Mouse (Mus musculus): ENCODE data around the gene Olfr325. TPM values are rescaled to one million over a fixed set of nuclear protein-coding genes. Genes with fewer than 3 reads are reported as not detected.

Olfr325 gene
- total RNA-seq, 4 experiments from 2014 or later = not detected

Other genes starting within 250 kb of the Olfr325 start
- 10 to 100 TPM; 44.3 to 65.6 (median 54.7) TPM for gene Zfp672, start 247.4 kb upstream of the Olfr325 start, total RNA-seq (2022)
- gene Sh3bp5l, start 247.0 kb upstream of the Olfr325 start, total RNA-seq (2022) = 10 to 100 TPM; 53.5 to 58.2 (median 55.9) TPM
- gene Lypd8, start 198.7 kb upstream of the Olfr325 start, total RNA-seq (2022) = not detected
- gene 1810065E05Rik, start 156.6 kb upstream of the Olfr325 start, total RNA-seq (2022) = not detected
- not detected for gene Gm12253, start 145.2 kb upstream of the Olfr325 start, total RNA-seq (2022)
- gene Lypd9, start 124.8 kb upstream of the Olfr325 start, total RNA-seq (2022) = not detected
- gene Olfr30, start 115.5 kb upstream of the Olfr325 start, total RNA-seq (2022) = not detected
- gene Olfr332, start 85.2 kb upstream of the Olfr325 start, total RNA-seq (2022) = not detected
- not detected for gene Olfr331, start 75.2 kb upstream of the Olfr325 start, total RNA-seq (2022)
- 1 to 10 TPM in 3 of 4 experiments, under 1 TPM in 1; 0.49 to 1.8 (median 1.5) TPM for gene Olfr330, start 42.9 kb upstream of the Olfr325 start, total RNA-seq (2022)
- gene Olfr329-ps, start 31.3 kb upstream of the Olfr325 start, total RNA-seq (2022) = 1 to 10 TPM in 1 of 4 experiments, under 1 TPM in 3; 0.22 to 1.2 (median 0.71) TPM
- under 1 TPM; 0.31 to 0.73 (median 0.40) TPM for gene Olfr328, start 22.1 kb upstream of the Olfr325 start, total RNA-seq (2022)
- not detected for gene Olfr224, start 7.2 kb upstream of the Olfr325 start, total RNA-seq (2022)
- gene Olfr324, start 17.4 kb downstream of the Olfr325 start, total RNA-seq (2022) = not detected
- gene 2210407C18Rik, start 38.3 kb downstream of the Olfr325 start, total RNA-seq (2022) = not detected
- not detected for gene Olfr323, start 52.8 kb downstream of the Olfr325 start, total RNA-seq (2022)
- gene Trim58, start 62.7 kb downstream of the Olfr325 start, total RNA-seq (2022) = not detected
- not detected for gene Olfr322, start 81.1 kb downstream of the Olfr325 start, total RNA-seq (2022)
- not detected for gene Olfr320, start 103.4 kb downstream of the Olfr325 start, total RNA-seq (2022)
- not detected for gene Olfr319, start 121.4 kb downstream of the Olfr325 start, total RNA-seq (2022)
- not detected for gene Olfr318, start 146.3 kb downstream of the Olfr325 start, total RNA-seq (2022)
- gene Olfr317, start 161.5 kb downstream of the Olfr325 start, total RNA-seq (2022) = not detected
- not detected for gene Olfr316, start 175.0 kb downstream of the Olfr325 start, total RNA-seq (2022)
- gene Olfr315, start 195.5 kb downstream of the Olfr325 start, total RNA-seq (2022) = not detected
- gene Olfr314, start 205.2 kb downstream of the Olfr325 start, total RNA-seq (2022) = not detected
- gene Fam183b, start 224.2 kb downstream of the Olfr325 start, total RNA-seq (2022) = 1 to 10 TPM; 2.4 to 3.7 (median 2.9) TPM
- not detected for gene Olfr313, start 237.3 kb downstream of the Olfr325 start, total RNA-seq (2022)